Mouse (Mus musculus) cerebellum, adult 2 months (tissue): ENCODE results near the gene 1700029F12Rik.

Experiments
- CTCF ChIP-seq: fragments of 200-500 bp; IDR thresholded peaks from 2 replicates; pipeline ENCODE4 v1.5.1; 2011; ENCODE audit warnings: low read depth, mild to moderate bottlenecking, control low read depth, low read length, moderate library complexity, borderline replicate concordance; ENCODE audit not compliant: insufficient read depth
- POLR2A ChIP-seq: fragments of 200-500 bp; IDR thresholded peaks from 2 replicates; pipeline ENCODE4 v1.6.1; 2011; ENCODE audit warnings: low read length, control low read depth, borderline replicate concordance; ENCODE audit not compliant: insufficient read depth

GRCm38 (mm10) chr13:96993291-96993989 lies 40.7 kb downstream of the 1700029F12Rik start:
- TF ChIP-seq POLR2A (no peak), CTCF (no peak)
